Mouse (Mus musculus): ENCODE measurements around the gene RPS10-NUDT3. TPM values are rescaled to one million over a fixed set of nuclear protein-coding genes. Genes with fewer than 3 reads are reported as not detected.

Gene RPS10-NUDT3
- not detected in 2 replicates for polyA plus RNA-seq (2015; fragmentation: Nextera tagmentation; extraction: Ambion mirVana)

DNA sequence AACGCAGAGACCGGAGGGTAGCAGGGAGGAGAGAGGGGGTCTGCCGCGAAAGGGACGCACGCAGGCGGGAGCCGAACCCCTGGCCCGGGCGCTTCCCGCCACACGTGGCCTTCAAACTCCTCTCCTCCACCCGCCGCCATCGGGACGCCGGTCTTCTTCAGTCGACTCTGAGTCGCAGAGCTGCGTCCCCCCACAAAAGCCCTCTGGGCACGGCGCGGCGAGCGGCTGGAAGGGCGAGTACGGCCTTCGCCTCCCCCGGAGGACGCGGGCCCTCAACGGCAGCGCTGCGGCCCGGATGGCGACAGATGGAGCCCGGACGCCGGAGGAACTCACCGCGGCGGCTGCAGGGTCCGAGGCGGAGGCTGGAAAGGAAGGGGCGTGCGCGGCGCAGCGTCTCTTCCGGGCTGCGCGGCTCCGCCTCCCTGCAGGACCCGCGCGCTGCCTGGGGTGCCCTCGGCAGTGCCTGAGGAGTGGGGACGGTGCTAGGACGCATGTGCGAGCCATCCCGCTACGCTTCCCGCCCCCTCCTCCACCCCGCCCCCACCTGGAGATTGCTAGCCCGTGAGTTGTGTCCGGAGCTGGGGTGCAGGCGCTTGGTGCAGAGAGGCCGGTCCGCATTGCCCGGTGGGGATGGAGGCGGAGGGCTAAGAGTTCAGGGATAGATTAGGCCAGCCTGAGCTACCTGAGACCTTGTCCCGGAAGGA is at the start of gene RPS10-NUDT3:
TSS of gene RPS10-NUDT3 (minus strand) at position 352 of the 704 bp plus-strand sequence.
- Histone ChIP-seq H3K9ac (ENCODE audit: low read depth, low read length) (peak within 1 kb of the TSS; percentile 91), H3K36me3 (ENCODE audit: control insufficient read depth, insufficient read depth, low read length) (peaks cover 20% of the 10 kb centered on the region), H3K4me3 (ENCODE audit: low read depth, low read length) (peak within 1 kb of the TSS; percentile 87), H3K27ac (ENCODE audit: low read length) (peak within 1 kb of the TSS; percentile 92), H3K27me3 (ENCODE audit: control insufficient read depth, insufficient read depth, low read depth, low read length) (no peaks in the 10 kb centered on the region), H3K4me1 (ENCODE audit: control insufficient read depth, insufficient read depth, low read length) (peaks cover 13% of the 10 kb centered on the region), H3K9me3 (replicated peaks; ENCODE audit: control insufficient read depth, low read length, poor library complexity, severe bottlenecking) (no peaks in the 10 kb centered on the region), H3K4me2 (ENCODE audit: low read length) (peak within 1 kb of the TSS; percentile 80)
- ATAC-seq = peak; percentile 97
- WGBS = 1% methylated on average over 58 of the region's 72 CpGs

DNA sequence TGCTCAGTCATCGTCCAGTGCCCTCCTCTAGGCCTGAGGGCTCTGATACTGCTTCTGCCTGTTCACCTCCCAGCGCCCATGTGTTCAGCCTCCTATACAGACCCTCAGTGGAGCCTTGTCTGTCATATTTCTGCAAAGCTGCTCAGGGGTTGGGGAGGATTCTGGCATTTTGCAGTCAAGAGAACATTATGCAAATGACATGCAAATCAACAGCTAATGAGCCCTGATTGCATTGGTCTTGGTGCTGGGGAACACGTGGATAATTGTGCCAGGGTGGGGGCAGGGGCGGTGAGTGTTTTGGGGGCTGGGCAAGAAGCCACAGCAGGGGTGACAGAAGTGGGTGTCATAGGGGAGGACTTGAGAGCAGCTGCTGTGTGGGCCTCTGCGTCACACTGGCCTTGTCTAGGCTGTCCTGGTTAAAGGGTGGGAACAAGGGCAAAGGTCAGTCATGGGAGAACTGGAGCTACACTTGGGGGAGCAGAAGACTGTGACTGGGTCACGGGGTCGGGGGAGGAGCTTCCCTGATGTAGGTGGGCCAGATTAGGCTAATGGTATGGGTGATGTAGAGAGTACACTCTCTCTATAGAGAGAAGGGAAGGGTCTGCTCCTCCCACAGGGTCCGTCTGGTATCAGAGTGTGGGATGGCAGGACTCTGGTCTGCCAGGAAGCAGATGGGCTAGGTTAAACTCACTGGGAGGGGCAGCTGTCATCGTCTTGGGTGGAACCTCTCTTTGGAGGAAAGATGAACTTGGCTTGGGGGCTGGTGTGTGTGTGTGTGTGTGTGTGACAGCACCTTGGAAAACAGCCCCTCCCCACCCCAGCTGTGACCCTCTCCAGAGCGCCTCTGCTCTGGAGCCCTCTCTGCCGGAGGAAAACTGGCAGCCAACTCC is 44.1 kb upstream of the RPS10-NUDT3 start:
- WGBS = 23% methylated on average over 11 of the region's 11 CpGs
- no peak overlapping the region for H3K9ac ChIP-seq (ENCODE audit: low read depth, low read length)
- H3K27ac ChIP-seq (ENCODE audit: low read length) = peak overlapping the region; percentile 74
- peaks cover 7% of the 10 kb centered on the region for H3K4me1 ChIP-seq (ENCODE audit: control insufficient read depth, insufficient read depth, low read length)
- ATAC-seq = peak; percentile 64
- H3K9me3 ChIP-seq (replicated peaks; ENCODE audit: control insufficient read depth, low read length, poor library complexity, severe bottlenecking) = no peaks in the 10 kb centered on the region
- no peak overlapping the region for H3K4me3 ChIP-seq (ENCODE audit: low read depth, low read length)
- H3K27me3 ChIP-seq (ENCODE audit: control insufficient read depth, insufficient read depth, low read depth, low read length) = no peaks in the 10 kb centered on the region
- no peak overlapping the region for H3K4me2 ChIP-seq (ENCODE audit: low read length)
- H3K36me3 ChIP-seq (ENCODE audit: control insufficient read depth, insufficient read depth, low read length) = no peaks in the 10 kb centered on the region

GRCm38 (mm10) chr17:27677756-27678155 is 42.7 kb upstream of the RPS10-NUDT3 start:
- Histone ChIP-seq H3K36me3 (ENCODE audit: control insufficient read depth, insufficient read depth, low read length) (no peaks in the 10 kb centered on the region), H3K4me2 (ENCODE audit: low read length) (no peak overlapping the region), H3K4me3 (ENCODE audit: low read depth, low read length) (no peak overlapping the region), H3K4me1 (ENCODE audit: control insufficient read depth, insufficient read depth, low read length) (peaks cover 7% of the 10 kb centered on the region), H3K9me3 (replicated peaks; ENCODE audit: control insufficient read depth, low read length, poor library complexity, severe bottlenecking) (no peaks in the 10 kb centered on the region), H3K27me3 (ENCODE audit: control insufficient read depth, insufficient read depth, low read depth, low read length) (no peaks in the 10 kb centered on the region), H3K27ac (ENCODE audit: low read length) (no peak overlapping the region), H3K9ac (ENCODE audit: low read depth, low read length) (no peak overlapping the region)
- WGBS = 81% methylated on average over 5 of the region's 5 CpGs
- ATAC-seq = no peak

DNA sequence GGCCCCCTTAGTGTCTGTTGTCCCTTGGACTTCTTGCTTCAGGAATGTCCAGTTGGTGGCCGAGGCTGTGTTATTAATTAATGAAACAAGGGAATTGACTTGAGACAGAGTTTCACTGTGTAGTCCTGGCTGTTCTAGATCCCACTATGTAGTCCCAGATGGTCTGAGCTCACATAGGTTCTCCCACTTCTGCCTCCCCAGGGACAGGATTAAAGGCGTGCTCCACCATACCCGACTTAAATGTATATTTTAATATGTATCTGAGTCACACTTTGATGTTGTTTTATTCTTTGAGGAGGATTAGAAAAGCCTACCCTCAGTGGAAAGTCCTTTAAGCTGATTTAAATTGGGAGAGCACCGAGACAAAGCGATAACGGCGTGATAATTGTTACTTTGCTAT is 41.2 kb upstream of the RPS10-NUDT3 start:
- no peaks in the 10 kb centered on the region for H3K36me3 ChIP-seq (ENCODE audit: control insufficient read depth, insufficient read depth, low read length)
- H3K4me3 ChIP-seq (ENCODE audit: low read depth, low read length) = no peak overlapping the region
- no peaks in the 10 kb centered on the region for H3K27me3 ChIP-seq (ENCODE audit: control insufficient read depth, insufficient read depth, low read depth, low read length)
- 0 out of 2 replicates have a peak overlapping the region, but pooled peaks have one; percentile 34 for H3K27ac ChIP-seq (ENCODE audit: low read length)
- H3K4me2 ChIP-seq (ENCODE audit: low read length) = no peak overlapping the region
- H3K9ac ChIP-seq (ENCODE audit: low read depth, low read length) = no peak overlapping the region
- H3K9me3 ChIP-seq (replicated peaks; ENCODE audit: control insufficient read depth, low read length, poor library complexity, severe bottlenecking) = no peaks in the 10 kb centered on the region
- 38% methylated on average over 7 of the region's 7 CpGs for WGBS
- no peak for ATAC-seq
- peaks cover 7% of the 10 kb centered on the region for H3K4me1 ChIP-seq (ENCODE audit: control insufficient read depth, insufficient read depth, low read length)

- ATAC-seq = no peak
- H3K36me3 ChIP-seq (ENCODE audit: control insufficient read depth, insufficient read depth, low read length) = no peaks in the 10 kb centered on the region
- no peak overlapping the region for H3K4me2 ChIP-seq (ENCODE audit: low read length)
- WGBS = 70% methylated on average over 9 of the region's 9 CpGs
- no peak overlapping the region for H3K9ac ChIP-seq (ENCODE audit: low read depth, low read length)
- H3K9me3 ChIP-seq (replicated peaks; ENCODE audit: control insufficient read depth, low read length, poor library complexity, severe bottlenecking) = no peaks in the 10 kb centered on the region
- peaks cover 7% of the 10 kb centered on the region for H3K4me1 ChIP-seq (ENCODE audit: control insufficient read depth, insufficient read depth, low read length)
- H3K4me3 ChIP-seq (ENCODE audit: low read depth, low read length) = no peak overlapping the region
- H3K27ac ChIP-seq (ENCODE audit: low read length) = no peak overlapping the region; the same call in 1 of the 2 replicates
- no peaks in the 10 kb centered on the region for H3K27me3 ChIP-seq (ENCODE audit: control insufficient read depth, insufficient read depth, low read depth, low read length)
Measured at GRCm38 (mm10) chr17:27675453-27675852, 40.4 kb upstream of the RPS10-NUDT3 start.

DNA sequence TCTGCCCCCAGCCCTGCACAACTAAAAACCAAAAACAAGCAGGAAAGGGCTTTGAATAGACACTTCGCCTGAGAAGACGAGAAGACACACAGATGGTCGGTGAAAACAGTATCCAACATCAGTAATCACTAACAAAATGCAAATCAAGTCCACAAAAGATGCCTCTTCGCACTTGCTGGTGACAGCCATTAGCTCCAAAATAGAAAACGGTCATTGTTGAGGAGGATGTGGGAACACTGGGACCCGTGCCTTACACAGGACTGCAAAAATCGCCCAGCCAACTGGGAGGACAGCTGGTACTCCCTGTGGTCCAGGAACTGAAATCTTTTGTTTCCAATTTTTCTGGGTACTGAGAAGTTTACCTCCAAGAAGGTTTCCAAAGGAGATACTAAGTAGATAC is 38.9 kb upstream of the RPS10-NUDT3 start:
- H3K9ac ChIP-seq (ENCODE audit: low read depth, low read length) = no peak overlapping the region
- H3K27ac ChIP-seq (ENCODE audit: low read length) = no peak overlapping the region
- no peak overlapping the region for H3K4me2 ChIP-seq (ENCODE audit: low read length)
- no peaks in the 10 kb centered on the region for H3K27me3 ChIP-seq (ENCODE audit: control insufficient read depth, insufficient read depth, low read depth, low read length)
- no peaks in the 10 kb centered on the region for H3K9me3 ChIP-seq (replicated peaks; ENCODE audit: control insufficient read depth, low read length, poor library complexity, severe bottlenecking)
- H3K36me3 ChIP-seq (ENCODE audit: control insufficient read depth, insufficient read depth, low read length) = no peaks in the 10 kb centered on the region
- ATAC-seq = no peak
- H3K4me1 ChIP-seq (ENCODE audit: control insufficient read depth, insufficient read depth, low read length) = peaks cover 5% of the 10 kb centered on the region
- WGBS = 69% methylated on average over 7 of the region's 7 CpGs
- no peak overlapping the region for H3K4me3 ChIP-seq (ENCODE audit: low read depth, low read length)

DNA sequence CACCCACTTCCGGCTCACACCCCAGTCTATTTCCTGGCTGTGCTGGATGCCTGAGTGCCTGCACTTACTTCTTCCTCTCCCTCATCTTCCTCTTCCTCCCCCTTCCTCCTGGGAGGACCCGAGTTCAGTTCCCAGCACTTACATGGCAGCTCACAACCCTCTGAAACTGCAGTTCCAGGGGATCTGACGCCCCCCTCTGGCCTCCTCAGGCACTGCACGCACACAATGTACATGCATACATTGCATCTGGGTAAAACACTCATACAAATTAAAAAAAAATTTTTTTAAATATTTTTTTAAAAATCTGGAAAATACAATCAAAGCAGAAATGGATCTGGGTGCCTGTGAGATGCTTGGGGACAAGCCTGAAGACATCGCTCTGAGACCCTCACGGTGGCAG is 36.7 kb upstream of the RPS10-NUDT3 start:
- H3K27me3 ChIP-seq (ENCODE audit: control insufficient read depth, insufficient read depth, low read depth, low read length) = no peaks in the 10 kb centered on the region
- H3K36me3 ChIP-seq (ENCODE audit: control insufficient read depth, insufficient read depth, low read length) = no peaks in the 10 kb centered on the region
- 87% methylated on average over 6 of the region's 6 CpGs for WGBS

GRCm38 (mm10) chr17:27658767-27659166 is 23.7 kb upstream of the RPS10-NUDT3 start:
- ATAC-seq = no peak
- Histone ChIP-seq H3K4me3 (ENCODE audit: low read depth, low read length) (no peak overlapping the region), H3K4me2 (ENCODE audit: low read length) (no peak overlapping the region), H3K27ac (ENCODE audit: low read length) (no peak overlapping the region), H3K9ac (ENCODE audit: low read depth, low read length) (no peak overlapping the region), H3K27me3 (ENCODE audit: control insufficient read depth, insufficient read depth, low read depth, low read length) (no peaks in the 10 kb centered on the region), H3K9me3 (replicated peaks; ENCODE audit: control insufficient read depth, low read length, poor library complexity, severe bottlenecking) (no peaks in the 10 kb centered on the region), H3K36me3 (ENCODE audit: control insufficient read depth, insufficient read depth, low read length) (no peaks in the 10 kb centered on the region), H3K4me1 (ENCODE audit: control insufficient read depth, insufficient read depth, low read length) (peaks cover 10% of the 10 kb centered on the region)
- 84% methylated on average over 7 of the region's 7 CpGs for WGBS

More for the DNA sequence above, 36.7 kb upstream of the RPS10-NUDT3 start:
- Histone ChIP-seq H3K4me1 (ENCODE audit: control insufficient read depth, insufficient read depth, low read length) (no peaks in the 10 kb centered on the region; the same call in 1 of the 2 replicates), H3K4me3 (ENCODE audit: low read depth, low read length) (no peak overlapping the region), H3K9me3 (replicated peaks; ENCODE audit: control insufficient read depth, low read length, poor library complexity, severe bottlenecking) (no peaks in the 10 kb centered on the region), H3K9ac (ENCODE audit: low read depth, low read length) (no peak overlapping the region), H3K4me2 (ENCODE audit: low read length) (no peak overlapping the region), H3K27ac (ENCODE audit: low read length) (no peak overlapping the region)
- ATAC-seq = no peak

DNA sequence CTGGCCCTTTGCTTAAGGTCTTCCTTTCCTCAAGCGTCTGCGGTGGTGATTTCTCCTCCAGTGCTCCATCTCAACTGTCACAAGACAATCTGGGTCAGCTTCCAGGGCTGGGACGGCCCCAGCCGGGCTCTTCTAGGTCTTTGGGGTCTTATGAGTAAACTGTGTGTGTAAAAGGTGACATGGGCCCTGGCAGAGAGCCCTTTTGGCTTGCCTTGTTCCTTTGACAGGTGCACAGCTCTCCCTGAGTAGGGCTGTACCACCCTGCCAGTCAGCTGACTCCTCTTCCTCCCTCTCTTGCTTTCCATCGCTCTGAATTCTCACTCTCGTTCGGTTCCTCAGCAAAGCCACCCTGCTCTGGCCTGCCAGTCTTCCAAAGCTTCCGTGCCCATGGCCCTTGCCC is 22.1 kb upstream of the RPS10-NUDT3 start:
- Histone ChIP-seq H3K27ac (ENCODE audit: low read length) (no peak overlapping the region), H3K9me3 (replicated peaks; ENCODE audit: control insufficient read depth, low read length, poor library complexity, severe bottlenecking) (no peaks in the 10 kb centered on the region), H3K27me3 (ENCODE audit: control insufficient read depth, insufficient read depth, low read depth, low read length) (no peaks in the 10 kb centered on the region), H3K4me2 (ENCODE audit: low read length) (peak overlapping the region; percentile 67), H3K9ac (ENCODE audit: low read depth, low read length) (no peak overlapping the region), H3K4me3 (ENCODE audit: low read depth, low read length) (no peak overlapping the region), H3K4me1 (ENCODE audit: control insufficient read depth, insufficient read depth, low read length) (peaks cover 10% of the 10 kb centered on the region), H3K36me3 (ENCODE audit: control insufficient read depth, insufficient read depth, low read length) (no peaks in the 10 kb centered on the region)
- ATAC-seq = no peak
- 78% methylated on average over 8 of the region's 8 CpGs for WGBS

Data from midbrain, embryonic 16.5 days (tissue).